Mouse (Mus musculus): ENCODE data around the gene Trmo. TPM values are rescaled to one million over a fixed set of nuclear protein-coding genes. Genes with fewer than 3 reads are reported as not detected.

The Trmo gene
- total and polyA plus RNA-seq, 3 experiments, result 3.5 to 4.1 TPM; not detected in 1

DNA sequence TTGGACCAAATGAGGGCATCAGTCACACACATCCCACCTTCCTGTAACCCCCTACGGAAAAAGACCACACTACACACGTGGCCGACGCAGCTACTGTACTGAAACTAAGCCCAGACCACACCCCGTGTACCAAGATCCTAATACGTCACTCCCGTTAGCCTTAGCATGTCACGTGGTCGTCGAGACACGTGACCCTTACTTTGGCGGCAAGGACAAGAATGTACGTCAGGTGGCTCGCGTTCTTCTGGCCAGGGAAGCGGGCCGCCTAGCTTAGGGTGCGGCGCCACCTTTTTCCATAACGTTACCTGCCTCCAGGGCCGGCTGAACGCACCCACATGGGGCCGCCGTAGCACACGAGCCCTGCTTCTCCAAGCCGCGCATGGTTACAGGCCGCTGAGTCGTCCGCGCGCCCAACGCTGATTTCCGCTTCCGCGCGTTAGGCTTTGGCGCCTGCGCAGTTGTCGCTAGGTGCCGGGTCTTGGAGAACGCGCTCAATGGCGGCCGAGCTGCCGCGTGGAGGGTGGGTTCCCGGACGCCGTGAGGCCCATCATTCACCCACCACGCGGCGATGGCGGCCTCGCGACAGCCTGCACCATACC is at the start of gene Trmo (continued):
- TF ChIP-seq SIN3A (IDR thresholded peaks at IDR 0.05; ENCODE audit: low read length) (peak; percentile 96), GABPA (IDR thresholded peaks at IDR 0.05; ENCODE audit: low read depth, low read length) (no peak), TCF12 (IDR thresholded peaks at IDR 0.05; ENCODE audit: low read depth, low read length) (peak; percentile 71)

DNA sequence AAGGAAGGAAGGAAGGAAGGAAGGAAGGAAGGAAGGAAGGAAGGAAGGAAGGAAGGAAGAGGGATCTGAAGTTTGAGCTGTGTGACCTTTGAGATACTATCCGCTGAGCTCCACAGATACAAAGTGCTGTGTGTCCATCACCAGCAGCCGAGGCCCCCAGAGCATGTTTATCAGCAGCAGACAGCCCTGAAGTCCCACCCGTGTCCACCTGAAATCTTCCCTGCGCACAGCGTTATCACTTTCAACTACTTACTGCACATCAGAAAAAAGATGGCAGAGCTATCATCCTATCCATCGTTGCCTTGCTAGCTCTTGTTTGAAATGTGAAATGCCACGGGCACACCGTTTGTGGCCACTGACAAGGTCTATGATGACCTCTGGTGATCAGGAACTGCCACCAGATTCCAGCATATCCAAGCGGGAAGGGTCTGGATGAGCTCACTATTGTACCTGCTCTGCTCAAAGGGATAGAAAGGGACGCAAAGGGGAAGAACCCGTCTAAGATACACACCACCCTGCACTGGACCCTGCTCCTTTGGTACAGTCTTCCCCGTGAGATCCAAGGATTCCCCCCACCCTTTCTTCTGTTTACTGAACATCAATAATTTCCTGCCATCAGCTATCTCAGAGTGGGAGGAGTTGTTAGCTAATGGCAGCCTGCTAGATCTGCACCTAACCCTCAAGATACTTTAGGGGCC is 43.3 kb upstream of the Trmo start:
- Histone ChIP-seq H3K4me1 (ENCODE audit: control insufficient read depth in 1 of 2, insufficient read depth in 2 of 2, low read length in 2 of 2) (no peaks in the 10 kb centered on the region), H3K4me3 (ENCODE audit: control insufficient read depth in 1 of 2, insufficient read depth in 1 of 2, low read depth in 2 of 2, low read length in 2 of 2) (no peak overlapping the region), H3K27me3 (ENCODE audit: control insufficient read depth in 1 of 2, insufficient read depth in 2 of 2, low read length in 2 of 2) (peaks cover 3 to 6% of the 10 kb centered on the region in 2 experiments; a peak in 3 of 4 replicates), H3K9me3 (replicated peaks; ENCODE audit: insufficient read depth, low read length) (no peaks in the 10 kb centered on the region), H3K9ac (ENCODE audit: control insufficient read depth, low read depth, low read length, poor library complexity, severe bottlenecking) (no peak overlapping the region), H3K27ac (ENCODE audit: control insufficient read depth, low read depth, low read length) (no peak overlapping the region), H3K36me3 (ENCODE audit: control insufficient read depth in 1 of 2, insufficient read depth in 2 of 2, low read length in 2 of 2) (no peaks in the 10 kb centered on the region), H3K79me2 (ENCODE audit: control insufficient read depth, insufficient read depth, low read length, poor library complexity) (no peaks in the 10 kb centered on the region)
- TF ChIP-seq SIN3A (IDR thresholded peaks at IDR 0.05; ENCODE audit: low read length) (no peak), E2F4 (IDR thresholded peaks at IDR 0.05; ENCODE audit: borderline replicate concordance, low read depth, low read length) (no peak)
- no peak for DNase-seq (ENCODE audit: low read depth, low spot score)

DNA sequence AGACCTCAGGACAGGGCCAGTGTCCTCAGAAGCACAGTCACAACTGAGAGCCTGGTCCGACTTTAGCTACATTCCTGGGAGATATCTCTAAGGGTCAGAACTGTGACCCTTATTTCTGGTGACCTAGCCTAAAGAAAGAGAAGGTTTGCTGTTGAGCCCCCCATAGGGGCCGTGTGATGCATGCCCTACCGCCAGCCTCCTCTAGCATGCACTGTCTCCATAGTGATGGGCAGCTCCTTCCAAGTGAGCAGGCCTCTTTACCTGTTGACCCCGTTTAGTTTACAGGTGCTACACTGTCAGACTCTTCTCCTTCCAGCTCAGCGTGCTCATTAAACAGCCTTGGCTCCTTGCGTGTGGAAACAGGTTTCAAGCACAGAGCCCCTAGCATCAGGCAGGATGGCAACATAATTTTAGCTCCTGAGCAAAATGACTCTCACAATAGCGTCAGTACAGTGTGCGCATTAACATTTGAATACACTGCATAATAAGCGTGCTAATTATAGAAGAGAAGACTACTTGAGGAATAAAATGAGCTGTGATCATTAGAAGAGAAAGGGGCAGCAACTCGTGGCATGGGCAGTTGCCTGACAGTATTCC is 39.8 kb upstream of the Trmo start:
- DNase-seq (ENCODE audit: low read depth, low spot score), result no peak
- Histone ChIP-seq H3K36me3 (ENCODE audit: control insufficient read depth in 1 of 2, insufficient read depth in 2 of 2, low read length in 2 of 2) (no peaks in the 10 kb centered on the region), H3K4me1 (ENCODE audit: control insufficient read depth in 1 of 2, insufficient read depth in 2 of 2, low read length in 2 of 2) (no peaks in the 10 kb centered on the region), H3K27ac (ENCODE audit: control insufficient read depth, low read depth, low read length) (no peak overlapping the region), H3K9me3 (replicated peaks; ENCODE audit: insufficient read depth, low read length) (no peaks in the 10 kb centered on the region), H3K4me3 (ENCODE audit: control insufficient read depth in 1 of 2, insufficient read depth in 1 of 2, low read depth in 2 of 2, low read length in 2 of 2) (no peak overlapping the region), H3K9ac (ENCODE audit: control insufficient read depth, low read depth, low read length, poor library complexity, severe bottlenecking) (no peak overlapping the region), H3K27me3 (ENCODE audit: control insufficient read depth in 1 of 2, insufficient read depth in 2 of 2, low read length in 2 of 2) (peaks cover 1 to 6% of the 10 kb centered on the region in 2 experiments; a peak in 1 of 4 replicates), H3K79me2 (ENCODE audit: control insufficient read depth, insufficient read depth, low read length, poor library complexity) (no peaks in the 10 kb centered on the region)
- no peak for TF ChIP-seq POLR2AphosphoS2 (IDR thresholded peaks at IDR 0.05; ENCODE audit: low read length)
- no peak for TF ChIP-seq UBTF (IDR thresholded peaks at IDR 0.05; ENCODE audit: borderline replicate concordance, insufficient read depth, low read depth, low read length)
- TF ChIP-seq RAD21 (IDR thresholded peaks at IDR 0.05; ENCODE audit: low read depth, low read length), result no peak
- no peak for TF ChIP-seq MAFK (IDR thresholded peaks at IDR 0.05; ENCODE audit: borderline replicate concordance, low read depth, low read length)
- TF ChIP-seq ETS1 (IDR thresholded peaks at IDR 0.05; ENCODE audit: low read depth, low read length), result no peak
- TF ChIP-seq ZNF384 (IDR thresholded peaks at IDR 0.05; ENCODE audit: low read depth, low read length), result no peak
- no peak for TF ChIP-seq JUND (IDR thresholded peaks at IDR 0.05; ENCODE audit: low read depth, low read length)
- no peak for TF ChIP-seq CHD2 (IDR thresholded peaks at IDR 0.05; ENCODE audit: low read length)
- TF ChIP-seq CTCF (IDR thresholded peaks at IDR 0.05 in 2 of 3, conservative IDR thresholded peaks at IDR 0.05 in 1 of 3; ENCODE audit: control insufficient read depth in 1 of 3, insufficient read depth in 1 of 3, low read depth in 2 of 3, low read length in 3 of 3, poor library complexity in 1 of 3, severe bottlenecking in 1 of 3), result no peak
- no peak for TF ChIP-seq MXI1 (IDR thresholded peaks at IDR 0.05; ENCODE audit: low read depth, low read length)
- no peak for TF ChIP-seq ELF1 (IDR thresholded peaks at IDR 0.05; ENCODE audit: low read depth, low read length)
- TF ChIP-seq USF1 (IDR thresholded peaks at IDR 0.05; ENCODE audit: low read depth, low read length), result no peak
- no peak for TF ChIP-seq MAZ (IDR thresholded peaks at IDR 0.05; ENCODE audit: low read depth, low read length)
- no peak for TF ChIP-seq CHD1 (IDR thresholded peaks at IDR 0.05; ENCODE audit: low read depth, low read length)
- TF ChIP-seq GATA1 (IDR thresholded peaks at IDR 0.05; ENCODE audit: low read depth, low read length), result no peak
- no peak for TF ChIP-seq NELFE (IDR thresholded peaks at IDR 0.05; ENCODE audit: low read depth, low read length)
- TF ChIP-seq HCFC1 (IDR thresholded peaks at IDR 0.05; ENCODE audit: low read depth, low read length), result no peak
- no peak for TF ChIP-seq USF2 (IDR thresholded peaks at IDR 0.05; ENCODE audit: borderline replicate concordance in 1 of 2, insufficient read depth in 1 of 2, low read depth in 1 of 2, low read length in 2 of 2)
- TF ChIP-seq SMC3 (IDR thresholded peaks at IDR 0.05; ENCODE audit: low read depth, low read length), result no peak
